Mouse (Mus musculus) left cerebral cortex, postnatal 14 days (tissue): ENCODE results near the gene Olfr1026. TPM values are rescaled to one million over a fixed set of nuclear protein-coding genes. Genes with fewer than 3 reads are reported as not detected.

ENCODE experiments used
- DNase-seq, 2 experiments: peaks; one replicate each; pipeline ENCODE4 v3.0.0; 2021 to 2022; ENCODE audit warnings: low spot score in 2 of 2, mixed read lengths in 1 of 2
- intact Hi-C: fragments of 180-260 bp; cut with DNase I; formaldehyde crosslinking; loops from one replicate; pipeline ENCODE4 v1.15.1; 2025
- long read RNA-seq, 2 experiments: library from polyadenylated mRNA; stranded (forward); transcript quantifications; one replicate each; pipeline ENCODE4 v2.0.0; 2021
- total RNA-seq, 2 experiments: library from RNA; stranded (reverse); gene quantifications; 2 replicates each; pipeline ENCODE4 v1.2.3; 2021

Olfr1026 gene
- total RNA-seq: not detected
- long read RNA-seq, experiment 1: 0 reads
- long read RNA-seq, experiment 2: 0 reads

GRCm38 (mm10) chr2:85921258-85921657 is at the start of gene Olfr1026:
TSS of gene Olfr1026 (plus strand) at chr2:85921558.
- intact Hi-C loops: no loop called here
- no peak for DNase-seq

- intact Hi-C loops: no loop called here
- no peak for DNase-seq
Measured at GRCm38 (mm10) chr2:85885340-85885739, 36.0 kb upstream of the Olfr1026 start, which contains the start of gene Olfr1023. TSS of gene Olfr1023 (plus strand) at chr2:85885640.

GRCm38 (mm10) chr2:85904952-85905351 is 16.4 kb upstream of the Olfr1026 start, which contains the start of gene Olfr1024:
TSS of gene Olfr1024 (minus strand) at chr2:85905052.
- DNase-seq: no peak
- intact Hi-C loops: no loop called here

GRCm38 (mm10) chr2:85913197-85913596 is 8.2 kb upstream of the Olfr1026 start:
- no peak for DNase-seq
- intact Hi-C loops: no loop called here

GRCm38 (mm10) chr2:85914893-85915292 is 6.5 kb upstream of the Olfr1026 start, which contains the start of gene Olfr1025-ps1:
TSS of gene Olfr1025-ps1 (plus strand) at chr2:85915193.
- intact Hi-C loops: no loop called here
- no peak for DNase-seq

- intact Hi-C loops: no loop called here
- DNase-seq: no peak
Measured at GRCm38 (mm10) chr2:85950137-85950536, 28.8 kb downstream of the Olfr1026 start, which contains the start of gene Olfr1028. TSS of gene Olfr1028 (plus strand) at chr2:85950437.

GRCm38 (mm10) chr2:85973595-85973994 is 52.2 kb downstream of the Olfr1026 start, which contains the start of gene Olfr1029:
TSS of gene Olfr1029 (plus strand) at chr2:85973895.
- DNase-seq: no peak
- intact Hi-C loops: no loop called here

Other genes starting within 250 kb of the Olfr1026 start
- gene Olfr1006, start 242.8 kb upstream of the Olfr1026 start, total RNA-seq: not detected
- gene Olfr1008, start 232.1 kb upstream of the Olfr1026 start, total RNA-seq: not detected
- not detected for gene Olfr1009, start 206.1 kb upstream of the Olfr1026 start, total RNA-seq
- gene Olfr1012, start 158.8 kb upstream of the Olfr1026 start, total RNA-seq: not detected
- gene Olfr1013, start 154.5 kb upstream of the Olfr1026 start, total RNA-seq: not detected
- not detected for gene Olfr1014, start 148.8 kb upstream of the Olfr1026 start, total RNA-seq
- gene Olfr1015, start 139.5 kb upstream of the Olfr1026 start, total RNA-seq: not detected
- not detected for gene Olfr1016, start 119.0 kb upstream of the Olfr1026 start, total RNA-seq
- not detected for gene Olfr1018, start 103.1 kb upstream of the Olfr1026 start, total RNA-seq
- gene Olfr1019, start 76.1 kb upstream of the Olfr1026 start, total RNA-seq: not detected
- gene Olfr1020, start 74.5 kb upstream of the Olfr1026 start, total RNA-seq: not detected
- not detected for gene Olfr1022, start 53.0 kb upstream of the Olfr1026 start, total RNA-seq
- gene Olfr1023, start 35.9 kb upstream of the Olfr1026 start, total RNA-seq: not detected
- not detected for gene Olfr1024, start 16.5 kb upstream of the Olfr1026 start, total RNA-seq
- gene Olfr1025-ps1, start 6.4 kb upstream of the Olfr1026 start, total RNA-seq: not detected
- not detected for gene Olfr1028, start 28.9 kb downstream of the Olfr1026 start, total RNA-seq
- gene Olfr1029, start 52.3 kb downstream of the Olfr1026 start, total RNA-seq: not detected
- gene Olfr1030, start 57.7 kb downstream of the Olfr1026 start, total RNA-seq: not detected
- not detected for gene Olfr1031, start 68.7 kb downstream of the Olfr1026 start, total RNA-seq
- gene Olfr1032, start 84.0 kb downstream of the Olfr1026 start, total RNA-seq: not detected
- gene Olfr1033, start 99.1 kb downstream of the Olfr1026 start, total RNA-seq: not detected
- gene Olfr1034, start 124.3 kb downstream of the Olfr1026 start, total RNA-seq: not detected
- not detected for gene Olfr1036, start 152.4 kb downstream of the Olfr1026 start, total RNA-seq
- not detected for gene Olfr1037, start 165.8 kb downstream of the Olfr1026 start, total RNA-seq
- not detected for gene Olfr1039, start 214.4 kb downstream of the Olfr1026 start, total RNA-seq
- gene Olfr1040, start 225.2 kb downstream of the Olfr1026 start, total RNA-seq: not detected
- gene Olfr1042, start 240.3 kb downstream of the Olfr1026 start, total RNA-seq: not detected
- gene Olfr1043, start 246.0 kb downstream of the Olfr1026 start, total RNA-seq: not detected